Mouse (Mus musculus) midbrain, embryonic 13.5 days (tissue): ENCODE measurements around the gene Arid4b. TPM values are rescaled to one million over a fixed set of nuclear protein-coding genes. Genes with fewer than 3 reads are reported as not detected.
"Not testable (repeated sequence)": the region's sequence is repeated elsewhere in the genome, so short reads cannot be mapped to it uniquely, and the experiment has no call there.

Experiments used
- ATAC-seq: fragments of 200-750 bp; cut with Nextera tagmentation; 2 replicates; pipeline ENCODE4 v1.8.0; 2017; ENCODE audit warnings: mild to moderate bottlenecking, moderate TSS enrichment, moderate library complexity
- H3K27ac ChIP-seq: fragments of 300-500 bp; sonication (generic); 2 replicates; pipeline ENCODE4 v1.5.1; 2015; ENCODE audit warnings: inconsistent platforms, mild to moderate bottlenecking, moderate library complexity
- H3K27me3 ChIP-seq: fragments of 300-500 bp; sonication (generic); 2 replicates; pipeline ENCODE4 v1.6.1; 2015; ENCODE audit warnings: mild to moderate bottlenecking, inconsistent platforms
- H3K36me3 ChIP-seq: fragments of 300-500 bp; sonication (generic); 2 replicates; pipeline ENCODE4 v1.6.1; 2015; ENCODE audit warnings: mild to moderate bottlenecking, inconsistent platforms
- H3K4me1 ChIP-seq: fragments of 300-500 bp; sonication (generic); replicated peaks from 2 replicates; pipeline ENCODE4 v1.6.1; 2015; ENCODE audit warnings: inconsistent platforms
- H3K4me2 ChIP-seq: fragments of 300-500 bp; sonication (generic); replicated peaks from 2 replicates; pipeline ENCODE4 v1.6.1; 2015; ENCODE audit warnings: moderate library complexity, mild to moderate bottlenecking, inconsistent platforms
- H3K4me3 ChIP-seq: fragments of 300-500 bp; sonication (generic); replicated peaks from 2 replicates; pipeline ENCODE4 v1.5.1; 2015; ENCODE audit warnings: mild to moderate bottlenecking, inconsistent platforms
- H3K9ac ChIP-seq: fragments of 300-500 bp; sonication (generic); replicated peaks from 2 replicates; pipeline ENCODE4 v1.6.1; 2015; ENCODE audit warnings: mild to moderate bottlenecking, inconsistent platforms
- H3K9me3 ChIP-seq: fragments of 300-500 bp; sonication (generic); 2 replicates; pipeline ENCODE4 v1.6.1; 2016; ENCODE audit warnings: mild to moderate bottlenecking, inconsistent platforms
- WGBS: fragments of 180-500 bp; shearing (Covaris S2); methylation state at CpG from one replicate; pipeline ENCODE4 v1.1.7; 2015; 5-methylcytosine and 5-hydroxymethylcytosine counted together
- polyA plus RNA-seq: library from polyadenylated mRNA; unstranded; fragments of >200 nt; fragmentation: Nextera tagmentation; extraction: Ambion mirVana; gene quantifications from 2 replicates; pipeline ENCODE4 v1.2.1, GENCODE M21; 2015

Arid4b gene
- 103 and 110 TPM in 2 replicates for polyA plus RNA-seq

DNA sequence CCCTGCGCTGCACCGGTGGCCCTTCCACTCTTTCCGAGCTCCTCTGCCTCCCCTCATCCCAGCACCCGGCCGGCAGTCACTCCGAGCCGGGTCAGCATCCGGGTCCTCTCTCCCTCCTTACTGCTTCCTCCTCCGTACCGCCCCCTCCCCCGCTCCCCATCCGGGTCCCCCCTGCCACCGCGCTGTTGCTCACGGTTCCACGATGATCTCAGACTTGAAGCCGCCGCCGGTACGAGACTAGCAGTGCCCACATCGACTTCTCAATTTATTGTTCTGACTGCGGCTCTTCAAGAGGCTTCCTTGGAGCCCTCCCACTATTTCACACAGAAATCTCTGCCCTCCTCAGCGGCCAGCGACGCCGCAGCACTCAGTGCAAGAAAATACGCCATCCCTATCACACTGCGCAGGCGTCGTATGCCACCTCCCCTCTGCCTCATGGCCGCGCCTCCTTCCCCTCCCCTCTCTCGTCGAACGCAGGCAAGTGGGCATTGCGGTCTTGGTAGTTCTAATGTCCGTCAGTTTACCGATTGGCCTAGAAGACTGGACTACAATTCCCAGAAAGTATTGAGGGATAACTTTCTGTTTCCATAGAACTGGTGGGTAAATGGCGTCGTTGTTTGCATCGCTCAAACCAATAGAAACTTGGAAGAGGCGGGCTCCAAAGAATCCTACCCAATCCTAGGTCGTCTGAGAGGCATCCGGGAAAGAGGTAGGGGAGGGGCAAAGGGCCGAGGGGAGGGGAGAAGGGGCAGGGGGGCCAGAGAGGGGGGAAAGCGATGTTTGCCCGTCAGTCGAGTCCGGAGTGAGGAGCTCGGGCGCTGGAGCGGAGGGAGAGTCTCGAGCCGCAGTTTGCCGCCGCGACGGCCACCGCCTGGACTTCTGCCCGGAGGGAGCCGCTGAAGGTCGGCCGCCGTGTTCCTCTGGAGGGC lies at the start of gene Arid4b, which contains the start of gene Ggps1:
Arid4b (plus strand) TSS at position 220 of the 929 bp plus-strand sequence.
Ggps1 (minus strand) TSS at position 476 of the 929 bp plus-strand sequence.
- under 1% methylated on average over 64 of the region's 64 CpGs for WGBS
- H3K4me3 ChIP-seq: peak within 1 kb of the TSS; percentile 99
- H3K27ac ChIP-seq: peak within 1 kb of the TSS; percentile 98
- H3K36me3 ChIP-seq: no peaks in the 10 kb centered on the region
- H3K27me3 ChIP-seq: no peaks in the 10 kb centered on the region
- peak; percentile 98 for ATAC-seq
- peak within 1 kb of the TSS; percentile 80 for H3K4me2 ChIP-seq
- H3K9me3 ChIP-seq: no peaks in the 10 kb centered on the region
- H3K9ac ChIP-seq: peak within 1 kb of the TSS; percentile 98
- peaks cover 52% of the 10 kb centered on the region for H3K4me1 ChIP-seq

DNA sequence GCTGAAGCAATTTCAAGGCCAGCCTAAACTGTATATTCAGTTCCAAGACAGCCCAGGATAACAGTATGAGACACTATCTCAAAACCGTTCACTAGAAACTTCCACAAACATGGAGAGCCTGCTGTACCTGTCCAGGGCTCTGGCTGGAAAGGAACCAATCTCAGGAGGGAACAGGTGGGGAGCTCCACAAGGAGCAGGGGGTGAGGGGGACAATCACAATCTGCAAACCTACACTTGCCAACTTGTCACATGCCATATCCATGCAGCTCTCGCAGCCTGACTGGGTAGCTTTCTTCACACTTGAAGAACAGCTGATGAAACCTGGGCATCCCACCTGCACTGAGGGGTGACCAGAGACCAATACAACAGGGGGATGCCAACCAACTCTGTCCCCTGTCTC lies 49.0 kb upstream of the Arid4b start:
- WGBS: 95% methylated on average over 2 of the region's 2 CpGs
- no peaks in the 10 kb centered on the region for H3K9me3 ChIP-seq

GRCm38 (mm10) chr13:14014540-14014939 lies 48.5 kb upstream of the Arid4b start:
- H3K36me3 ChIP-seq: peaks cover 75% of the 10 kb centered on the region
- no peak overlapping the region for H3K27ac ChIP-seq
- no peaks in the 10 kb centered on the region for H3K4me1 ChIP-seq
- H3K27me3 ChIP-seq: no peaks in the 10 kb centered on the region
- no peak for ATAC-seq
- H3K4me3 ChIP-seq: no peak overlapping the region
- 94% methylated on average over 4 of the region's 4 CpGs for WGBS
- H3K4me2 ChIP-seq: no peak overlapping the region
- H3K9me3 ChIP-seq: no peaks in the 10 kb centered on the region
- no peak overlapping the region for H3K9ac ChIP-seq

More for the DNA sequence above, 49.0 kb upstream of the Arid4b start:
- Histone ChIP-seq H3K4me2 (no peak overlapping the region), H3K27ac (no peak overlapping the region), H3K4me3 (no peak overlapping the region), H3K27me3 (no peaks in the 10 kb centered on the region), H3K9ac (no peak overlapping the region), H3K4me1 (no peaks in the 10 kb centered on the region), H3K36me3 (peaks cover 74% of the 10 kb centered on the region)
- ATAC-seq: no peak

DNA sequence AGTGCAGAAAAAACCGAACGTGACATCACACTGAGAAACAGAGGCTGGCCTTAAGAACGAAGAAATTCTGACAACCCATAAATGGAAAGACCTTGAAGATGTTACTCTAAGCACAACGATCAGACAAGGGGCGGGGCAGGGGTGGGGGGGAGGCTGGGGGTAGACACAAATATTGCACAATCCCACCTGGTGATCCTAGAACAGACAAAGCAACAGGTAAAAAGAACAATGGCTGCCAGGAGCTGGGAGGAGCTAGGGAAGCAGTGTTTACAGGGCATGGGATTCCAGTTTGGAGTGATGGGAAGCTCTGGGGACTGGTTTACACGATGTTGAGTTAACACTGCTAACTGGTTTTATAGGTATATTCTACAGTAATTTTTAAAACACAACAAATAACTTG lies 47.4 kb upstream of the Arid4b start:
- no peak overlapping the region for H3K27ac ChIP-seq
- no peak overlapping the region for H3K4me2 ChIP-seq
- no peak overlapping the region for H3K9ac ChIP-seq
- peaks cover 74% of the 10 kb centered on the region for H3K36me3 ChIP-seq
- no peaks in the 10 kb centered on the region for H3K4me1 ChIP-seq
- WGBS: 96% methylated on average over 6 of the region's 6 CpGs
- ATAC-seq: no peak
- H3K27me3 ChIP-seq: no peaks in the 10 kb centered on the region
- H3K9me3 ChIP-seq: no peaks in the 10 kb centered on the region
- H3K4me3 ChIP-seq: no peak overlapping the region

DNA sequence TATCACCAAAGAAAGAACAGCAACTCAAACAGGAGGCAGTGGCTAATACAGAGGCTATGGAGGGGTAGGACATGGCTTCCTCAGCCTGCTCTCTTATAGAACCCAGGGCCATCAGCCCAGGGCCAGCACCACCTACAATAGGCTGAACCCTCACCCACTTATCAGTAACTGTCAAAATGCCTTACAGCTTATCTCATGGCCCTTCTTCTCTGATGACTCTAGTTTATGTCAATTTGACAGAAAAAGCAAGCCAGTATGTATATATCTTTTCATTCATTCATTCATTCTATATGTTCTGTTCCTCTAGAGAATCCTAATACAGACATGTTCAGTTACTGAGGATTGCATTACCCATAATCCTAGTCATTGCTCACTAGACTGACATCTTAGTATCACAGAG lies 44.7 kb upstream of the Arid4b start:
- no peak for ATAC-seq
- H3K9ac ChIP-seq: no peak overlapping the region
- H3K4me2 ChIP-seq: no peak overlapping the region
- H3K27me3 ChIP-seq: no peaks in the 10 kb centered on the region
- no peaks in the 10 kb centered on the region for H3K9me3 ChIP-seq
- H3K4me1 ChIP-seq: no peaks in the 10 kb centered on the region
- peaks cover 52% of the 10 kb centered on the region for H3K36me3 ChIP-seq
- H3K27ac ChIP-seq: no peak overlapping the region
- H3K4me3 ChIP-seq: no peak overlapping the region

- 95% methylated on average over 3 of the region's 3 CpGs for WGBS
Measured at GRCm38 (mm10) chr13:14018852-14019251, 44.2 kb upstream of the Arid4b start.

GRCm38 (mm10) chr13:14021417-14021816 lies 41.6 kb upstream of the Arid4b start:
- WGBS: 86% methylated on average over 10 of the region's 12 CpGs
- not testable (repeated sequence) for H3K9ac ChIP-seq, ATAC-seq, H3K4me1 ChIP-seq, H3K4me3 ChIP-seq, H3K27ac ChIP-seq, H3K9me3 ChIP-seq, H3K27me3 ChIP-seq, H3K4me2 ChIP-seq
- H3K36me3 ChIP-seq: peaks cover 42% of the 10 kb centered on the region

More at GRCm38 (mm10) chr13:14018852-14019251, 44.2 kb upstream of the Arid4b start:
- Histone ChIP-seq H3K9me3 (no peaks in the 10 kb centered on the region), H3K27ac (no peak overlapping the region), H3K4me1 (no peaks in the 10 kb centered on the region), H3K4me2 (no peak overlapping the region), H3K4me3 (no peak overlapping the region), H3K36me3 (peaks cover 47% of the 10 kb centered on the region), H3K27me3 (no peaks in the 10 kb centered on the region), H3K9ac (no peak overlapping the region)
- ATAC-seq: no peak

- H3K9ac ChIP-seq: no peak overlapping the region
- H3K9me3 ChIP-seq: no peaks in the 10 kb centered on the region
- WGBS: 94% methylated on average over 6 of the region's 6 CpGs
- no peaks in the 10 kb centered on the region for H3K27me3 ChIP-seq
- no peak for ATAC-seq
- H3K4me2 ChIP-seq: no peak overlapping the region
- no peak overlapping the region for H3K4me3 ChIP-seq
- no peak overlapping the region for H3K27ac ChIP-seq
- no peaks in the 10 kb centered on the region for H3K4me1 ChIP-seq
- peaks cover 33% of the 10 kb centered on the region for H3K36me3 ChIP-seq
Measured at GRCm38 (mm10) chr13:14025554-14025953, 37.5 kb upstream of the Arid4b start.

GRCm38 (mm10) chr13:14026154-14026820 lies 36.7 kb upstream of the Arid4b start:
- 96% methylated on average over 6 of the region's 6 CpGs for WGBS
- H3K4me2 ChIP-seq: no peak overlapping the region

DNA sequence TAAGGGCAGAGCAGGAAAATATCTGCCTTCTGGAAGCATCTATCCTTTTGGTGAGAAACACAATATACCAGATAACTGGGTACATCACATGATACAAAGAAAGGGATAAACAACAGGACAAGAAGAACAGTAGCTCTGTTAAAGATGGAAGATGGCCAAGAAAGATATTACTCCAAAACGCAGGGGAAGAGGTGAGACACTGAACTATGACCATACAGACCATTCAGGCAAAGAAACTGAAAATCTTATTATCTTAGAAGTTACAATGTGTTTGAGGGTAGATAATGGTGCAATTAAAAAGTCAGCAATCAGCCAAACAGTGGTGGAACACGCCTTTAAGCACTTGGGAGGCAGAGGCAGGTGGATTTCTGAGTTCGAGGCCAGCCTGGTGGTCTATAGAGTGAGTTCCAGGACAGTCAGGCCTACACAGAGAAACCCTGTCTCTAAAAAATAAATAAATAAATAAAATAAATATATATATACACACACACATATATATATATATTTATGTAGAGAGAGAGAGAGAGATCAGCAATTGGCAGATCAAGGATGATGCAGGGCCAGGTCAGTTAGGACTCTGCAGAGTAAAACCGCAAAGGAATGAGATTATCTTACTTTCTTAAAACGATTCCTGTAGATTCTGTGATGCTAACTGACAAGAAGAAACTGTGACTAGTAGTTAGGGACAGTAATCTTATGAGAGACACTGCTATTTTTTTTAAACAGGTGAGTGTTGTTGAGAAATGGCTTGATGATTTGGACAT lies 29.5 kb upstream of the Arid4b start:
- no peak overlapping the region for H3K9ac ChIP-seq
- no peaks in the 10 kb centered on the region for H3K27me3 ChIP-seq
- no peak overlapping the region for H3K27ac ChIP-seq
- no peaks in the 10 kb centered on the region for H3K9me3 ChIP-seq
- no peak overlapping the region for H3K4me2 ChIP-seq
- no peak for ATAC-seq
- H3K4me1 ChIP-seq: peaks cover 11% of the 10 kb centered on the region
- peaks cover 10% of the 10 kb centered on the region for H3K36me3 ChIP-seq
- 94% methylated on average over 5 of the region's 5 CpGs for WGBS
- H3K4me3 ChIP-seq: no peak overlapping the region

More at GRCm38 (mm10) chr13:14026154-14026820, 36.7 kb upstream of the Arid4b start:
- Histone ChIP-seq H3K36me3 (peaks cover 33% of the 10 kb centered on the region), H3K9me3 (no peaks in the 10 kb centered on the region), H3K27ac (no peak overlapping the region), H3K9ac (no peak overlapping the region), H3K27me3 (no peaks in the 10 kb centered on the region), H3K4me1 (no peaks in the 10 kb centered on the region), H3K4me3 (no peak overlapping the region)
- ATAC-seq: no peak

- Histone ChIP-seq H3K4me2 (no peak overlapping the region), H3K9me3 (no peaks in the 10 kb centered on the region), H3K27ac (no peak overlapping the region), H3K4me1 (peaks cover 14% of the 10 kb centered on the region), H3K27me3 (no peaks in the 10 kb centered on the region), H3K4me3 (no peak overlapping the region), H3K36me3 (peaks cover 7% of the 10 kb centered on the region), H3K9ac (no peak overlapping the region)
- ATAC-seq: no peak
Measured at GRCm38 (mm10) chr13:14034073-14034348, 29.0 kb upstream of the Arid4b start.

DNA sequence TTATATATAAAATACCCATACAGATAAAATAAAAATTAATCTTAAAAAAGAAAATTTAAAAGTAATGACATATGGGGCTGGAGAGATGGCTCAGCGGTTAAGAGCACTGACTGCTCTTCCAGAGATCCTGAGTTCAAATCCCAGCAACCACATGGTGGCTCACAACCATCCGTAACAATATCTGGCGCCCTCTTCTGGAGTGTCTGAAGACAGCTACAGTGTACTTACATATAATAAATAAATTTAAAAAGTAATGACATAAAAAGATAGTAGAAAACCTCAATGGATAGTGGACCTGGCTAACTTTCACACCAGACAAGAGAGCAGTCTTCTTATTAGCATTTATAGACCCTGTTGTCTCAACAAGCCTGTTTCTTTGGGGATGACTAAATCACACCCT lies 27.7 kb upstream of the Arid4b start:
- H3K9me3 ChIP-seq, H3K36me3 ChIP-seq, H3K27me3 ChIP-seq, ATAC-seq, H3K9ac ChIP-seq, H3K4me3 ChIP-seq, H3K27ac ChIP-seq, H3K4me2 ChIP-seq: not testable (repeated sequence)
- peaks cover 20% of the 10 kb centered on the region for H3K4me1 ChIP-seq
- 90% methylated on average over 3 of the region's 3 CpGs for WGBS
